Mouse (Mus musculus): ENCODE measurements around the gene Liph.

DNA sequence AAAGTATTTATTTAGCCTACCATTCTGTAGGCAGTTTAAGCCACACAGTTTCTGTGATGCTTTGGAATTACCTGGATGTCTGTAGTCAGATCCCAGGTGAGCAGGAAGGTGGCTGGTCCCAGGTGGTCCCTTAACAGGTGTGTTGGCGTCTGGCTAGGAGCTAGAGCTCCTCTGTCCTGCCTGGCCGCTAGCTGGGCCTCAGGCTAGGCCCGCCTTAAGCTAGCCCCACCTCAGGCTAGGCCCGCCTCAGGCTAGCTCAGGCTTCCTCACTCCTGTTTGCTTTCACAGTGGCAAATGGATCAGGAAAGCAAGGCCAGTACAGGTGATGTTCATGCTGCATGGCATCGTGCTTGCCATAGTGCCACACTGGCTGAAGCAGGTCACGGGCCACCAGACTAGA, 88.6 kb downstream of the Liph start:
- TF ChIP-seq CTCF (IDR thresholded peaks at IDR 0.05; ENCODE audit: borderline replicate concordance, extremely low read depth, insufficient read depth, insufficient read length) (no peak), POLR2A (IDR thresholded peaks at IDR 0.05; ENCODE audit: borderline replicate concordance, extremely low read depth, insufficient read depth, insufficient read length, poor library complexity, severe bottlenecking) (no peak)
